Mouse (Mus musculus): ENCODE measurements around the gene Pp2d1. TPM values are rescaled to one million over a fixed set of nuclear protein-coding genes. Genes with fewer than 3 reads are reported as not detected.
"Not testable (repeated sequence)": the region's sequence is repeated elsewhere in the genome, so short reads cannot be mapped to it uniquely, and the experiment has no call there.

Pp2d1 gene
- not detected for total RNA-seq (2021)
- long read RNA-seq, experiment 1 = 0 reads
- long read RNA-seq, experiment 2 = 0 reads

DNA sequence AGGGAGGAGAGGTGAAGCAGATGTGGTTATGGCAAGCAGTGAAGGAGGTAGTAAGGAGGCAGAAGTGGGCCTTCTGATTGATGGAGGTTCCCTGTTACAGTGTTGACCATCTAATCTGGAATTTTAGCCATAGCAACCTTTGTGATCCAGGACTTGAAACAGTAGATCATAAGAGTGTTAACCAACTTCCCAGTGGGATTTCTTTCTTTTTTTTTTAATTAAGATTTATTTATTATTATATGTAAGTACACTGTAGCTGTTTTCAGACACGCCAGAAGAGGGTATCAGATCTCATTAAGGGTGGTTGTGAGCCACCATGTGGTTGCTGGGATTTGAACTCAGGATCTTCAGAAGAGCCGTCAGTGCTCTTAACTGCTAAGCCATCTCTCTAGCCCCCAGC is at the start of gene Pp2d1:
Gene Pp2d1, minus strand, starts transcription at position 101 of the 400 bp plus-strand sequence.
- DNase-seq; intact Hi-C loops (cut with DNase I): not testable (repeated sequence)

DNA sequence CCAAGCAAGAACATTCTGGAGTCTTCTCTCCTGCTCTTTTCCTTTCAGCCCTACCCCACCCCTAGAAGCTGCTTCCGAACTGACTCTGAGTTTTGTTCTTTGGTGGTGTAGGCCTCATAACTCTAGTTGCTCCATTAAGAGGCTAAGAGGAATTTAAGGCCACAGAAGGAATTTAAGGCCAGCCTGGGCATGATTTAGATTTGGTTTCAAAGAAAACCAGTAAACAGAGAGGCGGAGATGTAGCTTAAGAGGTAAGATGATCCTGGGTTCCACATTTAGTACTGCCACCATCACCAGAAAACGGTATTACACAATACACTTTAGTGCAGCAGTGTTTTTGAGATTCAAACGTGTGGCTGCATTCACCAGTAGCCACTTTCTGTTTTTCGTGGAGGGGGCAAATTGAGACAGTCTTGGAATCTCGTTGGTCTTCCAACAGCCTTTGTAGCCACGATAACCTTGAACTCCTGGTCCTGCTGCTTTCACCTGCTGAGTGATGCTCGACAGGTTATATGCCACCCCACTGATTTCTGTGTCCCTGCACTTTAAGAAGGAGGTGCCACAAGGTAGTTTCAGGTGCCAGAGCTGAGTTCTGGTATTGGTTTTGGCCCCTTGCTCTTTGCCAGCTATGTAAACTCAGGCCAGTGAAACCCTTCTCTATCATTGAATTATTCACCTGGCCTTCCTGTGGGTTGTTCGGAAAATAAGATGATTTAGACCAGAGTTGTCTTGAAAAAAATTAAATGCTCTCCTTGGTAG is 49.0 kb upstream of the Pp2d1 start:
- DNase-seq = no peak
- intact Hi-C loops (cut with DNase I) = no loop called here

DNA sequence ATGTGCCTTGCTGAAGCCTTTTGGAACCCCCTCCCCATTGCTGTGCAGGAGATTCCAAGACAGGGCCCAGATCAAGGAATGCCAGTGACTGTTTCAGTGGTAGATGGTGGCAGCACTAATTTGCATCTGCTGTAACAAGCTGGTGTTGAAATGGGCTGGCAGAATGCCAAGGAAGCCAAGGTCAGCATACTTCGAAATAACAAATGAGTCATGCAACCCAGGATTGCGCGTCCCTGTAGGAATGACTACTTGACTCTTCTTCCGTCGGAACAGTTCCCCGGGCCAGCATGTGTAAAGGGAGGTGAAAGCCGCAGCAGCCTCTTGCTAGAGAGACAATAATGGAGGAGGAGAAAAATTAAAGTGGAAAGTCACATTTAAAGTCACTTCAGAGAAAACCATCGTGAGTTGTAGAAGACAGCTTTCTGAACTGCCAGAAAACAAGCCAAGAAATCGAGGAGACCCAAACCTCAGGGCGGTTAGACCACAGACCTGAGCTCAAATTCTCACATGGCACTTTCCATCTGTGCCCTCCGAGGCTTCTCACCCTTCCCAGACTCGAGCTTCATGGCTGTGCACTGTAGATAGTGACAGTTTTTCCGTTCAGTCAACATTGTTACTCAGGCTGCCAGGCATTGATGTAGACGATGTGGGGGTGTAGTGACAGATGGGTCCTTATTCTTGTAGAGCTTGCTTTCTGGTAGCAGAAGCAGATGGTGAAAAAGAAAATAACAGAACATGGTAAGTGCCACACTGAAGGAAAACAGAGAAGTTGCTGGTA is 48.0 kb upstream of the Pp2d1 start:
- peak; percentile 87 to 93 for DNase-seq
- intact Hi-C loops (cut with DNase I) = no loop called here

DNA sequence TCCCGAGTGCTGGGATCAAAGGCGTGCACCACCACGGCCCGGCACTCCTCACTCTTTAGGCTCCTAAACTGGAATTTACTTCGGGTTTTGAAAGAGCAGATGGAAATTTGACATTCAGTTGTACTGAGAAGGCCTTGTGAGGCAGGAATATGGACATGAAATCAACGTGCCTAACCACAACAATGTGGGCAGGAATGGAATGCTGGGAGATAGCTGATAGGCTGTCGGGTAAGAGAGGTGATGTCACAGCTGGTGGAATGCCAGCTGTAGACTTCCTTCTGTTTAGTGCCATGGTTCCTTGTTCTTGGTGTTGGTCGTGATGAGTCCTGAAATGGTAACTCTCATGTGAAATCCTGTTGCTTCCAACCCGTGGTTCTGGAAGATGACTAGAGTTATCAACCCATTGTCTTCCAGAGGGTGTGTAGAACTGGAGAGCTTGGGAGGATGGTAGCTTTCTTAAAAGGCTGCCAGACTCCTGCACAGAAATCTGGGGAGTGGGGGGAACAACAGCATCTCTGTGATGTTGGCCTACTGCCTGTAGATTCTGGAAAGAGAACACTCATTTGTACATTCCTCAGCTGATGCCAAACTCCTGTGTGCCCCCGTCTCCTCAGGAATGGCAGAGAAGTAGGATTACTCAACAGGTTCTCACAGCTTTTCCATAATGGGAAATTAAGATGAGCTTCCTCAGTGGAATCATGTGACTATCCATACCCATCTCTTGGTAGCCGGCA is 44.8 kb upstream of the Pp2d1 start:
- intact Hi-C loops (cut with DNase I) = loop anchor here (2.0 kb wide), 1 partner anchor 15 kb away; no protein-coding TSS in a partner anchor
- DNase-seq = no peak

DNA sequence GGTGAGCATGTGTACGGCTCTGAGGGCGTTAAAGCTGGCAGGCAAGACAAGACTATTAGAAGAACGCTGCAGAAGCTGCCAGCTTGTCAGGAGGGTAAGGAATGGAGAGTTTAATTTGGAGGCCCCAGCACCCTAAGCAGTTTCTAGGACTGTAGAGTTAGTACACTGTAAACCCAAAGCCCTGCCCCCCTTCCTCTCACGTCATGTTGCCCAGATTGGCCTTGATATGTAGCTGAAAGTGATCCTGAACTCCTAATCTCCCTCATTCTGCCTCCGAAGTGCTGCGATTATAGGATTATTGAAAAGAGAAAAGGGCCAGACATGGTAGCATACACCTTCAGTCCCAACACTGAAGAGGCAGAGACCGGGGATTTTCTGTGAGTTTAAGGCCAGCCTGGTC is 43.6 kb upstream of the Pp2d1 start:
- DNase-seq = no peak
- intact Hi-C loops (cut with DNase I) = loop anchor here (2.0 kb wide), 1 partner anchor 14 kb away; no protein-coding TSS in a partner anchor

DNA sequence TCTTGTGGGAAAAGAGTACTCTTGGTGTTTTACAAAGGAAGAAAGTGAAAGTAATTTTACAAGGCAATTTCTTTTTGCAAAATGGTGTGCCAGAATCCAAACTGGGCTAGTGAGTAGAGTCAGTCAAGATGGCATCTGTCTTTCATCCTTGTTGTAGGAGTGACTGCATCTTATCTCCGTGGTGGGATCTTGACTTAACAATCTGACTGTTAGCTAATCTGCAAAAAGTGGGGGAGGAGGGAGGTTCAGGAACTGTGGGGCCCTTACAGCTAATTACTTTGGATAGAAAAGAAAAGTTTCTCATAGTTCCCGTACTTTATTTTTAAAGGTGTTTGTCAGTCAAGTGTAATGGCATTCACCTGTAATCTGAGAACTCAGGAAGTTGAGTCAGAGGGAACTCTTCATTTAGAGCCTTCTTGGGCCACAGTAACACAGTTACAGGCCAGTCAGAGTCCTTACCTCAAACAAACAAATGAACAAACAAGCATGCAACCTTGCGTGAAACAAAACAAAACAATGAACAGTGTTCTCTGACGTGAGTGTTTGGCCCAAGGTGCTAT is 42.9 kb upstream of the Pp2d1 start:
- no peak for DNase-seq
- intact Hi-C loops (cut with DNase I) = loop anchor here (2.0 kb wide), 1 partner anchor 13 kb away; no protein-coding TSS in a partner anchor

DNA sequence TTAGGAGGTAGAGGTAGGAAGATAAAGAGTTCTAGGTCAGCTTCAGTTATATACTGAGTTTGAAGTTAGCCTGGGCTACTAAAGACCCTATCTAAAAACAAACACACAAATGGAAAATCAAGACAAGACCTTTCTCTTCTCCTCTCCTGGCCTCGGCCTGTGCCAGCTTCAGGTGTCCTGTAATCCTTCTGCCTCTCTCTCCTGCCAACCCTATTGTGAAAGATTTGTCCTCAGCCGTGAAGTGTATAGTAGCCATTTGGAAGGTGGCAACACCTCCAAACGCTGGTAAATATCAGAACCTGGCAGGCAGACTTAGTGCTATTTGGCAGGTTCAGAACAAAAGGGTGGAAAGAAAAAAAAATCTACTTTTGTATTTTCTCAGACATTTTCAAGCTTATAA is 41.0 kb upstream of the Pp2d1 start:
- DNase-seq = no peak
- intact Hi-C loops (cut with DNase I) = no loop called here

DNA sequence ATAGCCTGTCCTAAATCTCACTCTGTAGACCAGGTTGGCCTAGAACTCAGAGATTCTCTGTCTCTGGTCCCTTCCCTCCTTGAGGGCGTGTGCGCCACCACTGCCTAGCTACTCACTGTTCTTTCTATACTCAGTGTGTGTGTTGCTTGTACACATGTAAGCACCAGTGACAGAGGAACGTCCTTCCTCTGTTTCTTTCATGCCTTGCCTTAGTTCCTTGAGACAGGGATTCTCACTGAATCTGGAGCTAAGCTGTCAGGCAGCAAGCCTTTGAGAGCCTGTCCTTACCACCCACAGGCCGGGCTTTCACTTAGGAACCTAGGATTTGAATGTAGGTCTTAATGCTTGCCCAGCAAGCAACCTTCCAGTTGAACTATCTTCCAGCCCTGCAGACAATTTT is 40.4 kb upstream of the Pp2d1 start:
- DNase-seq = no peak
- intact Hi-C loops (cut with DNase I) = no loop called here

DNA sequence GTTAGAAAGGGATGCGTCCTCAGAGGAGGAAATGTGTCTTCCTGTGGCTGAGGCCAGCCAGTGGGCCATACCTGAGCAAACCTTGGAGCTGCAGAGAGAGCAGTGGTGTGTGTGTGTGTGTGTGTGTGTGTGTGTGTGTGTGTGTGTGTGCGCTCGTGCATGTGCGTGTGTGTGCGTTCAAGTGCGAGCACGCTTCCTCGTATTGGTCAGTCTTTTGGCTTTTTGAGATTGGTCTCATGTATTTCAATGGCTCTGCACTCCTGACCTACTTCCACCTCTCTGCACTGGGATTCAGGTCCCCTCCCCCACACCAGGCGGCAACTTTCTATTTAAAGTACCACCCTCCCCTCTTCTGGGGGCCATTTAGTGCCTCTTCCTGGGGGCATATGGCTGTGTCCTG is 39.5 kb upstream of the Pp2d1 start:
- intact Hi-C loops (cut with DNase I) = no loop called here
- peak in 1 of 2 experiments; percentile 29 for DNase-seq

DNA sequence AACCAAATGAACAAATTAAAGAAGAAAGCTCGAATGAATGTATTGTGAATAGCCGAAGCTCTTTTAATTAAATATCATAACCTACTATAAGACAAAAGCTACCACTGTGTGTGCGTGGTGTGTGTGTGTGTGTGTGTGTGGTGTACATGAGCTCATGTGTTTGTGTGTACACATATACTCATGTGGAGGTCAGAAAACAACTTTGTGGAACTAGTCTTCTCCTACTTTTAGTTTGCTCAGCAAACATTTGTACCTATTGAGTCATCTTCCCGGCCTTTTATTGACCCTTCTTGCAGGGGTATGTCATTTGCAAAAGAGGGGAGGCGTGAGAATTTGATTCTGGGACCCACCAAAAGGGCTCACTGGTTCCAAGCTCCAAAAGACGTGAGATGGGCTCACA is 39.0 kb upstream of the Pp2d1 start:
- no peak for DNase-seq
- intact Hi-C loops (cut with DNase I) = no loop called here

DNA sequence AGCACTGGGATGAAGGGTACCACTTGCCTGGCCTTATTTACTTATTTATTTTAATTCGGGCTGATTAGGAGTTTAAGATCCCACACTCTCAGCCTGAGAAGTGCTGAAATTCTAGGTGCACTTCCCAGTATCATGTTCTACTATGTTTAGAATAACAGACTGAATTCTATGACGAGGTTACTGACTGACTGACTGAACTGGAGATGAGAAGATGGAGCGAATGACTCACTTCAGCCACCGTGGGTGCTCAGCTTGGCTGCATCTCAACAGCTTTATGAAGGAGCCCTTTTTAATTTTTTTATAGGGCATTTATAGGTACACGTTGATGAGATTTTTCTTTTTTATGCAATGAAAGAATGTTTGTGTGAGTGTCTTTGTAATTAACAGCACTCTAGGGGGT is 38.5 kb upstream of the Pp2d1 start:
- no peak for DNase-seq
- intact Hi-C loops (cut with DNase I) = no loop called here

DNA sequence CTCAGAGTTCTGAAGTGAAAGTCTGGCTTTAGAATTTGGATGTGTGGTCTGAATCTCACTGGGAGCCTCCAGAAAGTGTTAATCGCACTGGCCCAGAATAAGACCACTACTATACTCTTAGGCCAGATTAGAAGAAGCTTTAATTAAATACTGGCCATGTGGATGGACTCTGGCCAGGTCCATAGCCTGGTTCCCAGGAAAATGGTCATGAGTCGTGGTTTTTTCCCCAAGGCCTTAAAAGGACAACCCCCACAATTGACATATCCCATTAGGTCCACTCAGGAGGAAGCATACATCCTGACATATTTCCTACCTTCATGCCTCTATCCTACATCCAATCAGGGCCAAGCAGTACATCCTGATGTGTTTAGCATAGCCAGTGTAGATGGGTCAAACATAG is 37.9 kb upstream of the Pp2d1 start:
- no peak for DNase-seq
- intact Hi-C loops (cut with DNase I) = no loop called here

DNA sequence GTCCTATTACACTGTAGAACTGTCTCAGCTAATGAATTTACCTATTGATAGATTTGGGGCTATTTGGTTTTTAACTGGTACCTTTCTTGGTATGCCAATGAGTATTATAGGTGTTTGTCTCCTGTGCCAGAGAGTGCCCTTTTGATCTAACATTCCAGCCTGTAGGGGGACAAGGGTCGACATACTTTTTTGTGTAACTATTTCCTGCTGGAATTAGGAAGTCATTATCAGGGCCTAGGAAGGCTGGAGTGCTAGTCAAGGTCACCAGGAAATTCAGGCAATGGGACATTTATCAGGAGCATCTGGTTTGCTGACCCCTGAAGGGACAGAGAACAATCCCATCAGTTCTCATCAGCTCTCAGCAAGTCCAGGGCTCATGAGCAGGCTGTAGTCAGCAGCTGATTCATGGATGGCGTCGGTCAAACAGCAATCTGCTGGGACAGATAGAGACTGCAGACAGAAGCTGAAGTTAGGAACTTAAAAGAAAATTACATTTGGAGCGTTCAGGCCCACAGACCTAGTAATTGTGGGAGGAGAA is 33.8 kb upstream of the Pp2d1 start:
- intact Hi-C loops (cut with DNase I) = no loop called here
- DNase-seq = no peak

DNA sequence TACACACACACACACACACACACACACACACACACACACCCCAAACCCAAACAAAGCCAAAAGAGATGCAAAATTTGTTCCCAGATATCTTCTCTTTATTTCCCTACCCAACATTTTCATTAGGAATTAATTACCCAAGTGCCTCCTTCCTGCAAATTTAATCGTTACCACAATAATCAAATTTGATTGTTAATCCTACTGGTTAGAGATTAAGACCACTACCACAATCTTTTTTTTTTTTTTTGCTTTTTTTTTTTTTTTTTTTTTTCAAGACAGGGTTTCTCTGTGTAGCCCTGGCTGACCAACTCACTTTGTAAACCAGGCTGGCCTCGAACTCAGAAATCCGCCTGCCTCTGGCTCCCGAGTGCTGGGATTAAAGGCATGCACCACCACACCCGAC is 31.7 kb upstream of the Pp2d1 start:
- intact Hi-C loops (cut with DNase I); DNase-seq: not testable (repeated sequence)

DNA sequence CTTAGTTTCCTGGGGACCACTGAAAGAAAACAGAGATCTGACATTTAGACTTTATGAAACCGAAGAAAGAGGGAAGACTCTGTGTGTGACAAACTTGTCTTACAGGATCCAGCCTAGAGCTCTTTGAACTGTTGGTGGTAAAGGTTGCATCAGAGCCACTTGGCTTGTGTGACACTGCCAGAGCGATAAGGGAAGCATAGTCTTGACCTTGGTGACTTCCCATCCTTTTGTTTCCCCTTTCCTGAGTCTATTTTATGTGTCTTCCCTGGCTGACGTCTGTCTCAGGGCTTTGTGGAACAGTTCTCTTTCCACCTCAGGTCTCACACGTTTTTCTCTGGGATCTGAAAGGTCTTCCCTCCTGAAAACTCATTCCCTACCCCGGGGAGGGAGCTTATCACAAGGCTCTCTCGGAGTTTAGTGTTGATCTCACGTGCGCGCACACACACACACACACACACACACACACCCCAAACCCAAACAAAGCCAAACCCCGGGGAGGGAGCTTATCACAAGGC is 31.2 kb upstream of the Pp2d1 start:
- DNase-seq = no peak
- intact Hi-C loops (cut with DNase I) = no loop called here

DNA sequence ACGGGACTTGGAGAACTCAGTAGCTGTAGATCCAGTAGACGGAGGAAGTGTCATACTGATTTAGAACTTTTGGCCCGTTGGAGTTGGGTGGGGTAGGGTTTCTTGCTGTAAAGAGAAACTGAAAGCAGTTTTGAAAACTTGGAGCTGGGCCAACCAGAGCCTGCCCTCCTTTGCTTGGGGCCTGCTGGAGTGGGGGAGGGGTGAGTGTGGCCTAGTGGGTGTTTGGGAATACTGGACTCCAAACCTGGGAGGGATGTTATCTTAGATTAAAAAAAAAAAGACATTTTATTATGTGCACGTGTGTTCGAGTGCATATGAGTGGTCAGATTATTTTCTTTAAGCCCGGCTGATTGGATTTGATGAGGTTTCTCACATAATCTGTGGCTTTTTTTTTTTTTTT is 30.6 kb upstream of the Pp2d1 start:
- intact Hi-C loops (cut with DNase I) = loop anchor here (2.0 to 5.0 kb wide), 4 partner anchors 13 to 93 kb away; partner anchors contain the start of gene Rab5a
- peak; percentile 77 to 83 for DNase-seq

DNA sequence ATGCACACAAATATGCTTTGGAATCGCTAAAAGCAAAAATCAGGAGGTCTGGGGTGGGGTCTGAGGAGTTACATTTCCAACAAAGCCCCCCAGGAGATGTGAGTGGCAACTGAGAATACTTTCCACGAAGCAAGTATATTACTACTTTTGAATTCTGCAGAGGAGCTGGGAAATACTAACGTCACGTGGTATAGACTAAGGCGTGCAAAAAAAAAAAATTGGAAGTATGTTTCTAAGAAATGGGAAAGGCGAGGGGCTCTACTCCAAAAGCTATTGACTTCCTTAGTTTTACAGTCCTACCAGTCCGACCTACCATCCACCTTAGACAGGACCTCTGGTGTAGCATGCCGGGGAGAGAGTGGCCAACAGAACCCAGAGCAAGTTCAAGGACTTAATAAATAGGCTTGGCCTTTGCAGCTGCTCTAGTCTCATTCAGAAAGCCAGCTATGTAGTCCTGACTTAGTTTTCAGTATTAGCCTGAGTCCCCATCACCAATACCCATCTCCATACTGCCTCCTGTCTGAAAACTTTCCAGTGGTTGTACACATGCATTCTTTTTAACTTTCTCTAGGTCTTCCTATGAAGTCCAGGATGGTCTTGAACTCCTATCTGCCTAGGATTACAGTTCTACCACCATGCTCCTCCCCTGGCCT is 29.6 kb upstream of the Pp2d1 start:
- no peak for DNase-seq
- intact Hi-C loops (cut with DNase I) = loop anchor here (2.0 to 5.0 kb wide), 4 partner anchors 14 to 92 kb away; partner anchors contain the start of gene Rab5a

DNA sequence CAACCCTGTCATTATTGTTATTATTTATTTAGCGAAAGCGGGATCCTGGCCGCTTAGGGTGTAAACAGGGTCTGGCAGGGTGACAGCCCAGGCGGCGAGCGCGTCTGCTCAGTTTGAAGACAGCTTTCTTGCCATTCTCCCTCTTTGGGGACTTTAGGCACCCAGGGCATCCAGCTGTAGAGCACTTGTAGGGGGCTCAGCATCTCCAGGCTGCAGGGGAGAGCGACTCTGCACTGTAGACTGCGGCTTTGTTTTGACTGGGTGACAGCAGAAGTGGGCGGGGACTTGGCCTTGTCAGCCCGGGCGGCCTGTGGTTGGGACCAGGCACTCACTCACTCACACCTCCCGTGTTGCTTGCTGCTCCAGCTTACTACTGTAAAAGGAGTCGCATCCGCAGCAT is 28.9 kb upstream of the Pp2d1 start:
- intact Hi-C loops (cut with DNase I) = loop anchor here (2.0 to 5.0 kb wide), 4 partner anchors 15 to 91 kb away; partner anchors contain the start of gene Rab5a
- peak; percentile 85 to 87 for DNase-seq
